Mouse (Mus musculus) ES-E14 (cell line): ENCODE measurements around the gene Lrp1. TPM values are rescaled to one million over a fixed set of nuclear protein-coding genes. Genes with fewer than 3 reads are reported as not detected.

ENCODE experiments used
- DNase-seq: peaks from one replicate; pipeline ENCODE4 v3.0.0-alpha.2; 2013; ENCODE audit warnings: low read depth, low spot score
- H3K27ac ChIP-seq: 2 replicates; pipeline ENCODE4 v1.5.1; 2012; ENCODE audit warnings: low read depth, mild to moderate bottlenecking, low read length, moderate library complexity, mixed read lengths; ENCODE audit not compliant: poor library complexity, insufficient read depth, severe bottlenecking
- H3K36me3 ChIP-seq: 2 replicates; pipeline ENCODE4 v1.6.1; 2012; ENCODE audit warnings: mild to moderate bottlenecking, low read length, moderate library complexity, mixed read lengths; ENCODE audit not compliant: control insufficient read depth, poor library complexity, insufficient read depth, severe bottlenecking
- H3K4me1 ChIP-seq, 2 experiments: fragments of 150-350 bp in 1 of 2; sonication (generic) in 1 of 2; 2 replicates each; pipeline ENCODE4 v1.6.1; 2012; ENCODE audit warnings: low read length in 2 of 2, mild to moderate bottlenecking in 1 of 2, mixed read lengths in 1 of 2; ENCODE audit not compliant: control insufficient read depth in 2 of 2, insufficient read depth in 2 of 2, poor library complexity in 1 of 2
- H3K4me3 ChIP-seq, 2 experiments: fragments of 150-350 bp in 1 of 2; sonication (generic) in 1 of 2; 2 replicates each; pipeline ENCODE4 v1.5.1; 2012; ENCODE audit warnings: low read length in 2 of 2, low read depth in 1 of 2, mild to moderate bottlenecking in 1 of 2, mixed read lengths in 1 of 2; ENCODE audit not compliant: insufficient read depth in 1 of 2, poor library complexity in 1 of 2, severe bottlenecking in 1 of 2
- H3K9ac ChIP-seq: 2 replicates; pipeline ENCODE4 v1.6.1; 2012; ENCODE audit warnings: low read depth, mild to moderate bottlenecking, low read length, mixed read lengths; ENCODE audit not compliant: poor library complexity, insufficient read depth, severe bottlenecking
- H3K9me3 ChIP-seq: fragments of 150-350 bp; sonication (generic); 2 replicates; pipeline ENCODE4 v1.6.1; 2012; ENCODE audit warnings: low read depth, mild to moderate bottlenecking, low read length; ENCODE audit not compliant: control insufficient read depth, insufficient read depth
- CHD2 ChIP-seq: IDR thresholded peaks from 2 replicates; pipeline ENCODE4 v1.6.1; 2014; ENCODE audit warnings: mild to moderate bottlenecking, low read depth, low read length, inconsistent platforms
- HCFC1 ChIP-seq: IDR thresholded peaks from 2 replicates; pipeline ENCODE4 v1.6.1; 2012; ENCODE audit warnings: low read length, inconsistent platforms, borderline replicate concordance; ENCODE audit not compliant: insufficient read depth
- MAFK ChIP-seq: IDR thresholded peaks from 2 replicates; pipeline ENCODE4 v1.6.1; 2014; ENCODE audit warnings: mild to moderate bottlenecking, low read depth, low read length, inconsistent platforms; ENCODE audit not compliant: insufficient read depth
- ZC3H11A ChIP-seq: IDR thresholded peaks from 2 replicates; pipeline ENCODE4 v1.6.1; 2012; ENCODE audit warnings: low read depth, mild to moderate bottlenecking, inconsistent platforms, low read length, borderline replicate concordance
- ZNF384 ChIP-seq: IDR thresholded peaks from 2 replicates; pipeline ENCODE4 v1.6.1; 2012; ENCODE audit warnings: low read depth, low read length, inconsistent platforms
- in situ Hi-C, 2 experiments: fragments of 600-800 bp; cut with MboI; formaldehyde crosslinking; loops; one replicate each; pipeline ENCODE4 v1.15.1; 2025; ENCODE audit warnings: low sequenced_read_pairs in 2 of 2, inconsistent platforms in 1 of 2; ENCODE audit not compliant: unreplicated experiment in 2 of 2
- total RNA-seq: library from RNA; depleted of rRNA; stranded (reverse); fragments of 300-350 nt; gene quantifications from 2 replicates; pipeline ENCODE4 v1.2.3, GENCODE M21; 2012

The Lrp1 gene
- total RNA-seq, 1 experiment = 69.6 TPM

GRCm38 (mm10) chr10:127564301-127564700, 56.6 kb downstream of the Lrp1 start:
- in situ Hi-C loops = no loop called here
- Histone ChIP-seq H3K27ac (no peak overlapping the region), H3K4me3 (no peak overlapping the region), H3K4me1 (peaks cover 0 to 33% of the 10 kb centered on the region in 2 experiments; a peak in 2 of 4 replicates), H3K36me3 (no peaks in the 10 kb centered on the region; the same call in 1 of the 2 replicates), H3K9ac (no peak overlapping the region), H3K9me3 (no peaks in the 10 kb centered on the region)
- DNase-seq = no peak
- TF ChIP-seq CHD2 = no peak
- no peak for TF ChIP-seq ZNF384
- TF ChIP-seq MAFK = no peak
- no peak for TF ChIP-seq ZC3H11A
- TF ChIP-seq HCFC1 = no peak

DNA sequence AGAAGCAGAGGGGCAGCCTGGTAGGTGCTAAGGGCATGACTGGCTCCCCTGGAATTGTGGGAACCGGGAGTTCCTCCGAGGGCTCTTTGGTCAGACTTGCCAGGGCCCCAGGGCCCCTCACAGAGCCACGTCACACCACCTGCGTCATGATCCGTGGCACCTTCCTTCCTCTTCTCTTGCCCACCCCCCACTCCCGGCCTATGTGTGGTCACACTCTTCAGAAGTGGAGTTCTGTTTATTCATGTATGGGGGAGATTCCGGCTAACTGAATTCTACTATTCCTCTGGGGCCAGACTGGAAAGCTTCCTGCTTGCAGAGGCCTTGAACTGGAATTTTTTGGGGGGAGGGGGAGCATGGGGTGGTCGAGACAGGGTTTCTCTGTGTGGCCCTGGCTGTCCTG, 57.1 kb downstream of the Lrp1 start:
- H3K4me3 ChIP-seq = no peak overlapping the region

DNA sequence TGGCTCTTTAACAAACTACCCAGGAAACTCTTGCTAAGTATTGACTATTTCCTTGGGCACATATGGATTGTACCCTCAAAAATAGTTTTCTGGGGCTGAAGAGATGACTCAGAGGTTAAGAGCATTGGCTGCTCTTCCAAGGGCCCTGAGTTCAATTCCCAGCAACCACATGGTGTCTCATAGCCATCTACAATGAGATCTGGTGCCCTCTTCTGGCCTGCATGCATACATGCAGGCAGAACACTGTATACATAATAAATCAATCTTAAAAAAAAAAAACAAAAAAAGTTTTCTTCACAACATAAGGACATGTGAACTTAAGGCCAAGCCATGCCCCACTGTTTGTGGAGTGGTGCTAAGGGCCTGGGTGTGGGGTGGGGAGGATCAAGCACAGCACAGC, 59.8 kb downstream of the Lrp1 start:
- Histone ChIP-seq H3K9ac (no peak overlapping the region), H3K36me3 (peaks cover 3% of the 10 kb centered on the region; the same call in 1 of the 2 replicates), H3K4me3 (no peak overlapping the region), H3K9me3 (no peaks in the 10 kb centered on the region), H3K4me1 (peaks cover 0 to 43% of the 10 kb centered on the region in 2 experiments; a peak in 2 of 4 replicates), H3K27ac (no peak overlapping the region)
- peak; percentile 34; the same call in 1 of the 2 replicates for TF ChIP-seq ZNF384
- TF ChIP-seq HCFC1 = no peak
- in situ Hi-C loops = no loop called here
- no peak for DNase-seq

More for the DNA sequence above, 57.1 kb downstream of the Lrp1 start:
- no peaks in the 10 kb centered on the region; the same call in 1 of the 2 replicates for H3K36me3 ChIP-seq
- no peak for TF ChIP-seq ZNF384
- TF ChIP-seq ZC3H11A = no peak
- no peak for TF ChIP-seq HCFC1
- TF ChIP-seq MAFK = no peak
- TF ChIP-seq CHD2 = no peak
- H3K9me3 ChIP-seq = no peaks in the 10 kb centered on the region
- H3K27ac ChIP-seq = no peak overlapping the region
- H3K9ac ChIP-seq = no peak overlapping the region
- peaks cover 0 to 33% of the 10 kb centered on the region in 2 experiments; a peak in 2 of 4 replicates for H3K4me1 ChIP-seq
- in situ Hi-C loops = no loop called here
- DNase-seq = no peak

GRCm38 (mm10) chr10:127557397-127557796, 63.6 kb downstream of the Lrp1 start:
- TF ChIP-seq ZNF384 (no peak), CHD2 (no peak), MAFK (no peak), HCFC1 (no peak), ZC3H11A (no peak)
- H3K9ac ChIP-seq = 0 out of 2 replicates have a peak overlapping the region, but pooled peaks have one; percentile 22
- peak overlapping the region in 1 of 2 experiments; percentile 47; a peak in 1 of 4 replicates for H3K4me3 ChIP-seq
- no peaks in the 10 kb centered on the region for H3K9me3 ChIP-seq
- H3K4me1 ChIP-seq = peaks cover 0 to 30% of the 10 kb centered on the region in 2 experiments; a peak in 2 of 4 replicates
- in situ Hi-C loops = no loop called here
- DNase-seq = peak; percentile 45
- H3K36me3 ChIP-seq = peaks cover 14% of the 10 kb centered on the region; the same call in 1 of the 2 replicates
- H3K27ac ChIP-seq = no peak overlapping the region

DNA sequence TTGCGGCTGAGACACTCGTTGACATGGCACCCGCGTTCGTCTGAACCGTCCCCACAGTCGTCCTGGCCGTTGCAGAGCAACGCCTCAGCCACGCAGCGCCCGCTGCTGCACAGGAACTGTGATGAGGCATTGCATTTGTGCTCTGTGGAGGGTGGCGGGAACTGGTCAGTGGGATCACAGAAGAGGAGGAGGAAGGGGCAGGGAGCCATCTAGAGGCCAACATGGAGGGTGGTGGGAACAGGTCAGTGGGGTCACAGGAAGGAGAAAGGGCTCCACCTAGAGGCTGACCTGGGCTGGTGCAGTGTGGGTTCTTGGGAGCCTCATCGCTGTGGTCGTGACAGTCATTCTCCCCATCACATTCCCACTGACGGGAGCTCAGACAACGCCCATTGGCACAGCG, 65.2 kb downstream of the Lrp1 start:
- Histone ChIP-seq H3K27ac (no peak overlapping the region), H3K9me3 (no peaks in the 10 kb centered on the region), H3K4me1 (peaks cover 0 to 22% of the 10 kb centered on the region in 2 experiments; a peak in 2 of 4 replicates), H3K36me3 (peaks cover 14% of the 10 kb centered on the region; the same call in 1 of the 2 replicates), H3K4me3 (no peak overlapping the region), H3K9ac (no peak overlapping the region)
- in situ Hi-C loops = no loop called here
- TF ChIP-seq HCFC1 (0 out of 2 replicates have a peak, but pooled peaks have one; percentile 34), ZNF384 (no peak)
- peak; percentile 80 for DNase-seq
